Mouse (Mus musculus): ENCODE results near the gene Gm6377. TPM values are rescaled to one million over a fixed set of nuclear protein-coding genes. Genes with fewer than 3 reads are reported as not detected.

Gene Gm6377
- polyA plus RNA-seq, 1 experiment = 0.05 TPM

GRCm38 (mm10) chrX:109238163-109238562 lies 41.6 kb downstream of the Gm6377 start:
- no peak overlapping the region for H3K27ac ChIP-seq (ENCODE audit: insufficient read depth, low read depth, low read length)
- peak; percentile 11 for DNase-seq
- TF ChIP-seq POLR2A (IDR thresholded peaks at IDR 0.05; ENCODE audit: low read depth, low read length) = no peak
- TF ChIP-seq CTCF (conservative IDR thresholded peaks at IDR 0.05; ENCODE audit: insufficient read depth, insufficient read length, low read depth, low read length) = no peak
- H3K36me3 ChIP-seq (ENCODE audit: control insufficient read depth, insufficient read depth, low read length) = no peaks in the 10 kb centered on the region
- H3K27me3 ChIP-seq (replicated peaks; ENCODE audit: control insufficient read depth, insufficient read depth, low read length) = no peaks in the 10 kb centered on the region
- no peak overlapping the region for H3K4me3 ChIP-seq (ENCODE audit: insufficient read depth, low read depth, low read length)
- H3K4me1 ChIP-seq (ENCODE audit: control insufficient read depth, insufficient read depth, low read length) = no peaks in the 10 kb centered on the region

Other genes starting within 250 kb of the Gm6377 start
- gene Hmgn5, start 183.4 kb upstream of the Gm6377 start, polyA plus RNA-seq (2012; rRNA removed) = 0.91 and 1.8 TPM in 2 replicates
- gene Sh3bgrl, start 101.4 kb upstream of the Gm6377 start, polyA plus RNA-seq (2012; rRNA removed) = 8.8 and 13.9 TPM in 2 replicates